Mouse (Mus musculus) brain, embryonic 14.5 days (tissue): ENCODE results near the gene Matn1. TPM values are rescaled to one million over a fixed set of nuclear protein-coding genes. Genes with fewer than 3 reads are reported as not detected.

Experiments
- DNase-seq: peaks from one replicate; pipeline ENCODE4 v3.0.0-alpha.2; 2011; ENCODE audit warnings: low read depth
- CTCF ChIP-seq: fragments of 200-500 bp; IDR thresholded peaks from 2 replicates; pipeline ENCODE4 v1.5.1; 2012; ENCODE audit warnings: inconsistent platforms, mild to moderate bottlenecking, moderate library complexity, borderline replicate concordance; ENCODE audit not compliant: insufficient read depth, insufficient read length; ENCODE audit errors: extremely low read depth
- POLR2A ChIP-seq: fragments of 200-500 bp; IDR thresholded peaks from 2 replicates; pipeline ENCODE4 v1.6.1; 2012; ENCODE audit warnings: mild to moderate bottlenecking, inconsistent platforms, borderline replicate concordance; ENCODE audit not compliant: poor library complexity, insufficient read depth, insufficient read length, severe bottlenecking; ENCODE audit errors: extremely low read depth
- polyA plus RNA-seq: library from polyadenylated mRNA; depleted of rRNA; stranded (reverse); fragments of >200 nt; gene quantifications from 2 replicates; pipeline ENCODE4 v1.2.3, GENCODE M21; 2012; rRNA removed

Matn1 gene
- polyA plus RNA-seq, 1 experiment: 0.29 TPM

GRCm38 (mm10) chr4:130989146-130989545 lies 45.0 kb downstream of the Matn1 start:
- peak; percentile 70 for DNase-seq
- TF ChIP-seq CTCF: no peak
- no peak for TF ChIP-seq POLR2A

GRCm38 (mm10) chr4:130990966-130991365 lies 46.8 kb downstream of the Matn1 start:
- TF ChIP-seq CTCF (no peak), POLR2A (no peak)
- no peak for DNase-seq

- DNase-seq: no peak
- TF ChIP-seq POLR2A (no peak), CTCF (no peak)
Measured at GRCm38 (mm10) chr4:130994556-130994955, 50.4 kb downstream of the Matn1 start.

- peak; percentile 55 for DNase-seq
- TF ChIP-seq CTCF (no peak), POLR2A (no peak)
Measured at GRCm38 (mm10) chr4:130999744-131000527, 55.8 kb downstream of the Matn1 start.

GRCm38 (mm10) chr4:131000614-131001178 lies 56.5 kb downstream of the Matn1 start:
- TF ChIP-seq POLR2A (no peak), CTCF (no peak)
- DNase-seq: peak; percentile 93

Other genes starting within 250 kb of the Matn1 start
- gene Sdc3, start 151.8 kb upstream of the Matn1 start, polyA plus RNA-seq: 137 and 275 TPM in 2 replicates
- 22.6 and 26.5 TPM in 2 replicates for gene Laptm5, start 31.3 kb upstream of the Matn1 start, polyA plus RNA-seq